Mouse (Mus musculus) spleen, adult 10 weeks (tissue): Measurements from ENCODE around the gene Ptger1. TPM values are rescaled to one million over a fixed set of nuclear protein-coding genes. Genes with fewer than 3 reads are reported as not detected.

ENCODE experiments used
- polyA plus RNA-seq: library from polyadenylated mRNA; stranded (reverse); fragments of 350-450 nt; fragmentation: Illumina TruSeq; extraction: RNeasy Lipid Tissue Mini Kit (QIAGEN cat#74804); gene quantifications from one replicate; pipeline ENCODE4 v1.2.3, GENCODE M21; 2015; ENCODE audit warnings: low replicate concordance; ENCODE audit not compliant: insufficient read depth

Gene Ptger1
- 0.90 TPM for polyA plus RNA-seq

GRCm38 (mm10) chr8:83665969-83666865 lies at the start of gene Ptger1:
Ptger1 (plus strand) TSS chr8:83666678.

GRCm38 (mm10) chr8:83652030-83652743 lies 14.3 kb upstream of the Ptger1 start, which contains the start of gene Gipc1:
Gipc1 (plus strand) TSS chr8:83652677.

GRCm38 (mm10) chr8:83698661-83699453 lies 32.4 kb downstream of the Ptger1 start, which contains the start of gene Pkn1:
Pkn1 (minus strand) TSS chr8:83699179.

GRCm38 (mm10) chr8:83715031-83715690 lies 48.7 kb downstream of the Ptger1 start, which contains the start of gene Ddx39:
Ddx39 (plus strand) TSS chr8:83715177.

Other genes starting within 250 kb of the Ptger1 start
- 65.2 TPM for gene Scoc, start 208.3 kb upstream of the Ptger1 start, polyA plus RNA-seq
- not detected for gene Olfr370, start 130.9 kb upstream of the Ptger1 start, polyA plus RNA-seq
- gene Ndufb7, start 100.0 kb upstream of the Ptger1 start, polyA plus RNA-seq: 15.3 TPM
- 132 TPM for gene Tecr, start 58.7 kb upstream of the Ptger1 start, polyA plus RNA-seq
- 32.8 TPM for gene Dnajb1, start 58.5 kb upstream of the Ptger1 start, polyA plus RNA-seq
- 4.3 TPM for gene Gipc1, start 14.0 kb upstream of the Ptger1 start, polyA plus RNA-seq
- 105 TPM for gene Pkn1, start 32.5 kb downstream of the Ptger1 start, polyA plus RNA-seq
- gene Ddx39, start 48.5 kb downstream of the Ptger1 start, polyA plus RNA-seq: 70.5 TPM
- gene Adgre5, start 74.6 kb downstream of the Ptger1 start, polyA plus RNA-seq: 248 TPM
- gene Adgrl1, start 233.4 kb downstream of the Ptger1 start, polyA plus RNA-seq: 7.0 TPM